Mouse (Mus musculus) bone marrow macrophage, adult 2 months (primary cell): ENCODE results near the gene Kif22.

Source experiments
- CTCF ChIP-seq: IDR thresholded peaks from 2 replicates; pipeline ENCODE4 v1.5.1; 2012; ENCODE audit warnings: low read depth, mild to moderate bottlenecking, low read length, moderate library complexity
- POLR2A ChIP-seq: IDR thresholded peaks from 2 replicates; pipeline ENCODE4 v1.6.1; 2012; ENCODE audit warnings: mild to moderate bottlenecking, low read depth, low read length, borderline replicate concordance

GRCm38 (mm10) chr7:127018416-127019305, 23.6 kb downstream of the Kif22 start:
- TF ChIP-seq CTCF (no peak), POLR2A (no peak)
